Mouse (Mus musculus) embryonic fibroblast, embryonic 13.5 days (primary cell): ENCODE measurements around the gene Ppp2r5b. TPM values are rescaled to one million over a fixed set of nuclear protein-coding genes. Genes with fewer than 3 reads are reported as not detected.
A peak's percentile ranks its signal among the peaks of the same experiment; 100 is the strongest.

Experiments used
- H3K27ac ChIP-seq: 2 replicates; pipeline ENCODE4 v1.5.1; 2012; ENCODE audit warnings: low read length, control low read depth, inconsistent platforms; ENCODE audit not compliant: insufficient read depth
- H3K4me1 ChIP-seq: 2 replicates; pipeline ENCODE4 v1.6.1; 2011; ENCODE audit warnings: low read length; ENCODE audit not compliant: control insufficient read depth, insufficient read depth
- H3K4me3 ChIP-seq: 2 replicates; pipeline ENCODE4 v1.5.1; 2011; ENCODE audit warnings: mild to moderate bottlenecking, control low read depth, low read length; ENCODE audit not compliant: insufficient read depth
- CTCF ChIP-seq: IDR thresholded peaks from 2 replicates; pipeline ENCODE4 v1.5.1; 2011; ENCODE audit warnings: mild to moderate bottlenecking, control low read depth, low read length, moderate library complexity, borderline replicate concordance; ENCODE audit not compliant: insufficient read depth
- POLR2A ChIP-seq: IDR thresholded peaks from 2 replicates; pipeline ENCODE4 v1.6.1; 2011; ENCODE audit warnings: low read depth, mild to moderate bottlenecking, control low read depth, low read length, moderate library complexity
- polyA plus RNA-seq: library from polyadenylated mRNA; stranded (reverse); fragments of >200 nt; gene quantifications from 2 replicates; pipeline ENCODE4 v1.2.4, GENCODE M21; 2011; ENCODE audit warnings: low read depth; ENCODE audit not compliant: missing spikeins, insufficient read length

Gene Ppp2r5b
- 26.0 and 33.0 TPM in 2 replicates for polyA plus RNA-seq

DNA sequence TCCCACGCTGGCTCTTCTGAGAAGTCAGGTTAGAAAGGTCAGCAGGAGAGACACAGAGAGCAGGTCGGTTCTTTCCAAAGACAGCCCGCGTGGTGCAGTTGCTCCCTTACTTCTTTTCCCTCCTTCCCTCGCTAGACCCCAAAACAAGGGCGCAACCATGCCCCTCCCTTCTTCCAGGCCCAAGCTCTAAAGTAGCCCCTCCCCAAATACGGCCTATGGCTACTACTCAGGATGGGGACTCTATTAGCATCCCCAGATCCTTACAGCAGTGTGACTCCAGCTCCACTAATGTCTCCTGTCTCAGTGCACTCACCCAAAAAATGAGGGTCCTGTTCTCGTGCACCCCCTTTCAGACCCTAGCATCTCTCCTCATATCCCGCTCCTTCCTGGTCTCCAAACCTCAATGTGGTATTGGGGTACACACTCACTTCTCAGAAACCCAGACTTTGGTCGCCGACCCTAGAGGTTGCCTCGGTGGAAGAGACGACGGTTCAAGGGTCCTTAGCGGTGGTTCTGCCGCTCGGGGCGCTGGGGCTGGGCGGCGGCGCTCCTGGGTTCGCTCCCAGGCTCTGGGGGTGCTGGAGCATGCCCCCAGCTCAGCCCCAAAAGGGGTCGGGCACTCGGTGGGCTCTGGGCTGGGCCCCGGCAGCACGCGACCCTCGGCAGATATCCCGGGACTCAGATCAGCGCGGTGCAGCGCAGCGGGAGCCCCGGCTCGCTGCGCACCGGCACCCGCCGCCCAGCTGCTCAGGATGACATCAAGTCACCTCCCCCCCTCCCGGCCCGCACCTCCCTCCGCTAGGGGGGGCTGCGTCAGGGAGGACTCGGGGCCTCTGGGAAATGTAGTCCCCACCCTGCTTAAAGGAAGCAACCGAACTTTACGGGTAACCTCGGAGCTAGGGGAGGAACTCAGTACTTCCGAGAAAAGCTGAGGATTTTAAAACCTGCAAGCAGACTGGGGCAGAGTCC, at the start of gene Ppp2r5b:
TSS of gene Ppp2r5b (minus strand) at position 789 of the 969 bp plus-strand sequence.
- peak within 1 kb of the TSS; percentile 95 for H3K4me3 ChIP-seq
- TF ChIP-seq POLR2A (peak; percentile 55), CTCF (no peak)

DNA sequence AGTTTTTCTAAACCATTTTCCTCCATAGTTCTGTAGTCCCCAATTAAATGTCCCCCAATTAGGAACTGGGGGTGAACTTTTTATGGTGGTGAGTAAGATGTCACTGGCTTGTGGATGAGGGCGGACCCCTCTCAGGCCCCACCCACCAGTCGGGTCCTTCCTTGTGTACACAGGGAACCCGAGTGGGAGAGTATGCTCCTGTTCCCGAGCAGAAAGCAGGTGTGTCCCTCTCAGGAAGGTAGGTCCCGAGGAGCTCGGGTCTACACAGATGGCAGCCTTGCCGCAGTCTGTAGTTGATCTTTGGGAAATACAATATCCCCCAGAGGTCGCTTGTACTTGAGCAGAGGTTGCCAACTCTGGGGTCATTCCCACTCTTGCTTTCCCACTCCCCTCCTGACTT, 49.6 kb upstream of the Ppp2r5b start:
- Histone ChIP-seq H3K4me3 (no peak overlapping the region), H3K27ac (no peak overlapping the region), H3K4me1 (peaks cover 8% of the 10 kb centered on the region; the same call in 1 of the 2 replicates)
- TF ChIP-seq CTCF (no peak), POLR2A (no peak)

More for the DNA sequence above, at the start of gene Ppp2r5b:
- Histone ChIP-seq H3K27ac (peak within 1 kb of the TSS; percentile 90), H3K4me1 (no peaks in the 10 kb centered on the region)

DNA sequence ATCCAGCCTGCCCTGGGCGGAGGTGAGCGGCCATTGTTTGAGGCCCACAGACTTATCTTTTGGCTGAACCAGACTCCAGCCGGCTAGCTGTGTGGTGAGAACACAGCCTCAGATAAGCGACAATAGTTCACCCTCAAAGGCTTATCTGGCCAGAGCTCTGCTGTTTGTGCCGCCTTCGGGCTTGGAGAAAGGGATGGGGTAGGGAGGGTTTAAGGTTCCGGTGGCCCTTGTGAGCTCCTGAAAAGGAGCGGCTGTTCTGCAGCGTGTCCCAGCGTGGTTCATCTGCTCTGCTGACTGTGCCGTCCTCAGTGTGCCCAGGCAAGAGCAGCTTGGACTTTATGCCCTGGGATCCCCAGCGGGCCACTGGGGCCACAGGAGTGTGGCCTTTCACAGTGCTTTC, 48.8 kb upstream of the Ppp2r5b start:
- TF ChIP-seq POLR2A (no peak), CTCF (no peak)
- H3K4me1 ChIP-seq: peaks cover 11% of the 10 kb centered on the region; the same call in 1 of the 2 replicates
- H3K4me3 ChIP-seq: no peak overlapping the region
- H3K27ac ChIP-seq: no peak overlapping the region

DNA sequence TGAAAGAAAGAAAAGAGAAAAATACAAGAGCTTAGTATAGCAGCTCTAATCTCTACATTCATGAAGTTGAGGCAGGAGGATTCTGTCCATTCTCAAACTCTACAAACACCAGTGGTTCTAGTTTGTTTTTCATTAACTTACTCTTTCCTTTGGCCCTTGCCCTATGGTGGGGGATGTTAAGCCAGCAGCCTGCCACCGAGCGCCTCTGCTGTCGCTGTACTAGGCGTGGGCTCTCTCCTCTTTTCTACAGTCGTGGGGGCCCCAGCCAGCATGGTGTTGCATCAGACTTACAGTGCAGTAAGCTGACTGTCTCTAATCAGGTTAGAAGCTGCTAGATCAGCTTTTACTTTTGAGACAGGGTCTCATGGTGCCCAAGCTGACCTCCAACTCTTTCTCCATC, 47.3 kb upstream of the Ppp2r5b start:
- H3K4me1 ChIP-seq: peaks cover 13% of the 10 kb centered on the region; the same call in 1 of the 2 replicates
- H3K27ac ChIP-seq: no peak overlapping the region
- no peak for TF ChIP-seq CTCF
- H3K4me3 ChIP-seq: no peak overlapping the region

DNA sequence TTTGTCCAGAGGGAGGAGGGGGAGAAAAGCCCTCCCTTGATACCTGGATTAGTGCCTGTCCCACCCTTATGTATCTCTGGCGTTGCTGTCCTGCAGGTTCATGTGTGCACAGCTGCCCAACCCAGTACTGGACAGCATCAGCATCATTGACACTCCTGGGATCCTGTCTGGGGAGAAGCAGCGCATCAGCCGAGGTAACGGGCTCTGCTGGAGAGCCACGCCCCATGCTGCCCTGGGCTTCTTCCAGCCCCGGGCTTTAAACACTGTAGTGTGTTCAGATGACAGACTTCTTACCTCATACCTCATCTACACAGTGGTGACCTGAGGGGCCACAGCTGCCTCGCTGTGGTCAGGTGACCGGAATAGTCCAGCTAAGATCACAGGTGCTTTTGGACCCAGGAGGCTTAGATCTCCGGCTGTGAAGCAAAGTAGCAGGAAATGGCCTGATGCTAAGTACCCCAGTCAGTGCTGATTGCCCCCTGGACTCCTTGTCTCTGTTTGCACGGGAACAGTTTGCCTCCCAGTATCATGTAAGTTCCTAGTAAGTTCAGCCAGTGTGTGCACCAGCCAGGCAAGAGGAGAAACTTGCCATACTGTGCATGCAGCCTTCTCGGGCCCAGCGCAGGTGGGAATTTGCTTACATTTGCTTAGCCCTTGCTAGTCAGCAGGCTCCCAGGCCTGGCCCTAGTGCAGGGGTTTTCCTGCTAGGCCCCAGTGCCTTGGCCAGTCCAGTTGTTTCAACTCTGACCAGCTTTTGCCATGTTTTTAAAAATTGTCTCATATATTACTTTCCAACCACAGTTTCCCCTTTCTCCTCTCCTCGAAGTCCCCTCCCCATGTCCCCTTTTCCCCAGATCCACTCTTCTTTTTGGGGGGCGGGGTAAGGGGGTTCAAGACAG, 45.7 kb upstream of the Ppp2r5b start:
- H3K4me3 ChIP-seq: no peak overlapping the region
- H3K27ac ChIP-seq: no peak overlapping the region
- TF ChIP-seq POLR2A (no peak), CTCF (no peak)
- H3K4me1 ChIP-seq: peaks cover 12% of the 10 kb centered on the region; the same call in 1 of the 2 replicates

DNA sequence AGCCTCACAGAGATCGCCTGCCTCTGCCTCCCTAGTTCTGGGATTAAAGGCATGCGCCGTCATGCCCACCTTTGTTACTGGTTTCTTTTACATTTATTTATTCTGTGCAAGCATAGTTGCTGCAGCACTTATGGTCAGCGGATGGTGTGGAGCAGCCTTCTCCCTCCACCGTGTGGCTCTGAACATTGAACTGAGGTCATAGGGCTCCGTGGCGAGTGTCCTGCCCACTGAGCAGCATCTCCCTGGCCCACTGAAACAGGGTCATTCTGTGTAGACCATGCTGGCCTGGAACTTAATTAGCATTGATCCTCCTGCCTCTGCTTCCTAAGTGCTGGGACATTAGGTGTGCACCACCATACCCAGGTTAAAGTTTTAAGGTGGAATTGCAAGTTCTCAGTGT, 44.9 kb upstream of the Ppp2r5b start:
- Histone ChIP-seq H3K4me1 (peaks cover 12% of the 10 kb centered on the region; the same call in 1 of the 2 replicates), H3K4me3 (no peak overlapping the region), H3K27ac (no peak overlapping the region)
- no peak for TF ChIP-seq CTCF
- TF ChIP-seq POLR2A: no peak

DNA sequence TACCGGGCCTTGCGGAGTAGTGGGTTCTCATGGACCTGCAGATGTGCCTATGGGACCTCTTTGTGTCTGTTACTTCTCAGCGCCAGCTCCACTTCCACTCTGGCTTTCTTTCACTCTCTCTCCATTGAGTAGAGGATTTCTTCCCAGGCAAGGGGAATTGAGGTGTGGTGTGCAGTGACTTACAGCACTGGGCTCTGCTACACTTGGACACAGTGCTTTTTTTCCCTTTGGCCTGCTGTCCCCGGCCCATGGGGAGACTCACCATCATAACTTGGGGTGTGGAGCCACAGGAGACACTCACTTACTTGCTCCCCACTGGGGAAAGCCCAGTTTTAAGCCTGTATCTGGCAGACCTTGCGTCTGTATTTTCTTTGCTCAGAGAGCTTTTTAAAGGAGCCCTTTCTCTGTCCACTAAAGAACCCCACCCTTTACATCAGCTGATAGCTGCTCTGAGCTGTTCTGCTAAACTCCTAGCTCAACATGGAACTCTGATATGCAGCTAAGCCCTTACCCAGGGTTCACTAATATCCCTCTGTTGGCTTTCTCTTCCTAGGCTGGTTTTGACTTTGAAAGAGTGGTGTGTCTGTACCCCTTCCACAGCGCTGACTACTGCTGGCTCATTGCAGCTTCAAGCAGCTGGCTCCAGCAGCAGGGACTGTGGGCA, 43.9 kb upstream of the Ppp2r5b start:
- Histone ChIP-seq H3K4me1 (peaks cover 12% of the 10 kb centered on the region), H3K4me3 (peak overlapping the region; percentile 47), H3K27ac (peak overlapping the region; percentile 87; the same call in 1 of the 2 replicates)
- no peak for TF ChIP-seq CTCF
- no peak for TF ChIP-seq POLR2A

DNA sequence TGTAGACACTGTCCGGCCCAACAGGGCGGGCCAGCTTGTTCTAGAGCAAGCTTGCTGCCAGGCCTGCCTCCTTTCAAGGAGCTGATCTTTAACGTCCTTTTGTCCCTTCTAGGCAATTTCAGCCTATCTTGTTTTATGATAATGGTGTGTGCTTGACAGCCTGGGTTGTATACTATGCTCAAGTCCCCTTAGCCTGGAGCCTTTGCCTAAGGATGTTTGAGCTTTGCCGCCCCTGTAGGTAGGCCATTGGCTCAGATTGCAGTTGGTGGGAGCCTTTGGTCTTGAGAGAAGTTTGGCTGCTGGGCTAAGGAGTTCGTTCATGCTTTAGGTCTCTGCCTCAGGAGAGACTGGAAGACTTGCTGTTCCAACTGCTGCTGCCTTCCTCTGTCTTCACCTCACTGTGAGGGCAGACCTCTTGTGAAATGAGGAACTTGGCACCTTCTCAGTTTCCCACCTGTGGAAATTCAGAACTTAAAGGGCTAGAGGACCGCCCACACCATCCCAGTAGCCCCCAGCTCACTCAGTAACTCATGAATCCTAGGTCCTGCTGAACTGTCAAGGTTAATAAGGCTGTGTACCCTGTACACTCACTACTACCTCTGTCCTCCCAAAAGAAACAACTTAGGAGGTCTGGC, 42.9 kb upstream of the Ppp2r5b start:
- TF ChIP-seq CTCF (no peak), POLR2A (no peak; the same call in 1 of the 2 replicates)
- Histone ChIP-seq H3K27ac (peak overlapping the region; percentile 87), H3K4me1 (peaks cover 12% of the 10 kb centered on the region), H3K4me3 (peak overlapping the region; percentile 47)
